8 mouse cellular contexts compared by ENCODE assay signal in genomic region chr8:75109236-75109967, GRCm38 (mm10). TPM values are rescaled to one million over a fixed set of nuclear protein-coding genes. Genes with fewer than 3 reads are reported as not detected.
A peak's percentile ranks its signal among the peaks of the same experiment; 100 is the strongest.
DNase-seq lines count a peak whose midpoint lies in the region; ATAC-seq lines count a peak whose summit lies in the region.

TSS of gene Mcm5 (plus strand) at chr8:75109569.

- under 1% methylated on average over 59 of the region's 59 CpGs for WGBS in lung, embryonic 16.5 days

- ATAC-seq in hematopoietic stem cell, adult 5-6 weeks (replicated peaks in 1 of 2; ENCODE audit: insufficient read depth in 1 of 2, low FRiP score in 2 of 2, low TSS enrichment in 1 of 2, low read depth in 1 of 2, poor library complexity in 2 of 2, severe bottlenecking in 2 of 2) = peak; percentile 92 to 96
- ATAC-seq in lung, embryonic 16.5 days (ENCODE audit: low read depth) = peak; percentile 99

- H3K4me3 ChIP-seq in lung, embryonic 16.5 days (ENCODE audit: low read length) = peak within 1 kb of the TSS; percentile 81

- H3K9ac ChIP-seq in lung, embryonic 16.5 days (ENCODE audit: low read length) = peak within 1 kb of the TSS; percentile 89

- no peaks in the 10 kb centered on the region for H3K27me3 ChIP-seq in lung, embryonic 16.5 days (ENCODE audit: control insufficient read depth, insufficient read depth, low read depth, low read length)

- peaks cover 24% of the 10 kb centered on the region for H3K36me3 ChIP-seq in lung, embryonic 16.5 days (ENCODE audit: control insufficient read depth, insufficient read depth, low read length)

- peaks cover 11% of the 10 kb centered on the region for H3K4me1 ChIP-seq in lung, embryonic 16.5 days (replicated peaks; ENCODE audit: control insufficient read depth, insufficient read depth, low read length)

- H3K4me2 ChIP-seq in lung, embryonic 16.5 days (ENCODE audit: low read depth, low read length) = peak within 1 kb of the TSS; percentile 88

- peak within 1 kb of the TSS; percentile 84 for H3K27ac ChIP-seq in lung, embryonic 16.5 days (ENCODE audit: low read length)

- DNase-seq in MEL-GATA-1-ER (ENCODE audit: extremely low read depth, low read depth) = peak; percentile 96
- peak; percentile 99 for DNase-seq in cerebellum, adult 8-10 months
- peak; percentile 100 for DNase-seq in forelimb bud, embryonic 11.5 days (ENCODE audit: low read depth, low spot score)
- DNase-seq in layer of hippocampus, adult 9-10 months (ENCODE audit: low spot score) = peak; percentile 99
- DNase-seq in ovary, postnatal 10 days (ENCODE audit: low spot score) = peak; percentile 99
- peak; percentile 98 for DNase-seq in thymus, postnatal 10 days (ENCODE audit: low spot score in 2 of 2)

- no peaks in the 10 kb centered on the region for H3K9me3 ChIP-seq in lung, embryonic 16.5 days (ENCODE audit: control insufficient read depth, low read length)

RNA-seq across cellular contexts. Expression of gene Mcm5, which starts in this region (rescaled TPM):
- 183 and 185 TPM in 2 replicates for total RNA-seq in hematopoietic stem cell, adult 5-6 weeks (2017)
- 171 and 172 TPM in 2 replicates for polyA plus RNA-seq in lung, embryonic 16.5 days (2015; fragmentation: Nextera tagmentation; extraction: Ambion mirVana)

Comparison
In these comparisons a context has a peak if more than half of its experiments do, and no peak if none do; other contexts are left out.
1. Peak in every context shown above with its lines: DNase-seq, ATAC-seq, H3K4me3 ChIP-seq and H3K27ac ChIP-seq.